Mouse (Mus musculus) retina, adult 2 months (tissue): Measurements from ENCODE around the gene Ryr1.

Experiments
- DNase-seq: peaks from one replicate; pipeline ENCODE4 v3.0.0-alpha.2; 2012; ENCODE audit warnings: low read depth, low spot score

Gene Ryr1

GRCm38 (mm10) chr7:28961927-28962670, 162.9 kb downstream of the Ryr1 start, which contains the start of gene Actn4:
Gene Actn4 (minus strand): TSS chr7:28962340.
- DNase-seq = peak; percentile 95

GRCm38 (mm10) chr7:28961584-28961926, 163.4 kb downstream of the Ryr1 start:
- DNase-seq = no peak

DNA sequence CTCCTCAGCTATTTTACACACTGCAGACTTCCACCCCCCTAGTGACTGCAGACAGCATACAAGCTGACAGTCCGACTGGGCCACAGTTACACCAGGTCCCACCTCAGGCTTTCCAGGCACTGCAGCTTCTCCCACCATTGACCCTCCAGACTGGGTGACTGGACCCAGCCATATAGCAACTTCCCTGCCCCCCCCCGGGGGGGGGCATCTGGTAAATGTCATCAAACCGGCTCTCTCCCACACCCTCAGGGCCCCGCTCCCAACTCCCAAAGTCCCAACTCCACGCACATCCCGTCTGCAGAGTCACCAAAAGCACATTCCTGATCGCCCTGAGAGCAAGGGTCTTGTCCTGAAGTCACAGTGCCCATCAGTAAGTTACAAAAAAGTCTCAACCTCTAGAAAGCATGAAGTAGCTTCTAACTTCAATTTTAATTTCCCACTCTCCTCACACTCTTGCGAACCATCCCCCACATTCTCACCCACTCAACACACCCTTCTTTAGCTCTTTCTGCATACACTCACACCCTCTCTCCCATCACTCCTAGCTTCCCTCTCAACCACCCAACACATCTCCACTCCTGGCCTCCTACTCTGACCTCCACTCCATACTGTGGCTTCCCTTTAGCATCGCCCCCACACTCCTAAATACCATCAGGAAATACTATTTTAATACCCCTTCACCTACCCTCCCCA, 164.5 kb downstream of the Ryr1 start:
- DNase-seq = no peak

GRCm38 (mm10) chr7:28959505-28960045, 165.4 kb downstream of the Ryr1 start:
- no peak for DNase-seq

DNA sequence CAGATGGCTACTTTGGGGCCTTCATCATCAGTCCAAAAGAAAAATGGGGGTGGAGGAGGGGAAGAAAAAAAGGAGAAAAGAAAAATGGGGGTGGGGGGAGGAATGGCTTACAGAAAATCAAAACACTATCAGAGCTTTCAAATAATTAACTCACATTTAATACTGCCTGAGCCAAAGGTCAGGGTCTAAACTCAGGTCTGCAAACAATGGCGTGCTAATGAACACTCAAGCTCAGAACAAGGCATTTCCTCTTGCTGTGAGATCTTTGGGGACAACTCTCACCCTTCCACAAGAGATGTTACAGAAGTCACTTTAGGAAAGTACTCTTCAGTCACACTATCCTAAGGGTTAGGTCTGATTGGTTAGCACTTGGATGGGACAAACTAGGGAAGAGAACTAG, 166.2 kb downstream of the Ryr1 start:
- DNase-seq = no peak

DNA sequence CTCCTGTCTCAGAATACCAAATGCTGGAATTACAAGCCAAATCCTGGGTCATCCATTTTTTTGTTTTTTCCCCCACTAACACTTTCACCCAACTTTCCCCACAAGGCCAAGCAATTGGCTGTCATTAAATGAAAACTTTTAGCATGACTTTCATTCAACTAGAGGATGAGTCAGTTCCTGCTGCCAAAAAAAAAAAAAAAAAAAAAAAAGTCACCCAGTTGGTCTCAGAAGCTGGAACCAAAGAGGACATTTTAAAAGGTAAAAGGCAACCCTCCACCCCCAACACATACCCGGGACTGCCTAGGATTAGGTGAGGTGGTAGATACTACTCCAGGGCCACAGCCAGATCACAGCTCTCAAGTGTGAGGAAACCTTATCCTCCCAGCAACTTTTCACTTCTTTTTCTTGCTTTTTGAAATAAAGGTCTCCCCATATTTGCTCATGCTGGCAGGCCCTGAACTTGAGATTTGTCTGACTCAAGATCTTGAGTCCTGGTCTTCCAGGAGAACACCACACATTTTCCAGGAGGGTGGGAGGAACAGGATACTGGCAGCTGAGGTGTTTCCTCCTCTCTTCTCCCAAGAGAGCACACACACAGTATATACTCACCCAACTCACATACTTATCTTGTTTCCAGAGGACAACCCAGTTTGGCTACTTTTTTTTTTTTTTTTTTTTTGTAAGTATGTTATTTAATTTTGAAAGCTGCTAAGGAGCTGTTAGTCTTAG, 166.8 kb downstream of the Ryr1 start:
- DNase-seq = no peak

- no peak for DNase-seq
Measured at GRCm38 (mm10) chr7:28957286-28957685, 167.7 kb downstream of the Ryr1 start.

DNA sequence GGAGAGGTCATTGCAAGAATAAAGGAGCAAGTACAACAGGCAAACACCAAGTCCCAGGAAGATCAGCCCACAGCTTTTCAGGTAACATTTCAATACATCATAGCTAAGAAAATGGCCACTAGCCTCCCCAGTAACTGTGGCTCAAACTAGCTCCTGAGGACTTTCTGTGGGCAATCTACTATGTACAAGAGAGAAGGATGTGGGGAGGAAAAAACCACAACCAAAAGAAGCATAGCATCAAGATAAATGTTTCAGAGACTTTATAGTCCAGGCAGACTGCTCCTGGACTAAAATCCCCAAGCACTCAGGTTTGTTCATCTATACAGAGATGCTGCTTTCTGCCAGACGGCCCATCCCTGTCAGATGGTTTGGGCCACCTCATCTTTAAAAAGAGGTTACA, 168.7 kb downstream of the Ryr1 start:
- no peak for DNase-seq

DNA sequence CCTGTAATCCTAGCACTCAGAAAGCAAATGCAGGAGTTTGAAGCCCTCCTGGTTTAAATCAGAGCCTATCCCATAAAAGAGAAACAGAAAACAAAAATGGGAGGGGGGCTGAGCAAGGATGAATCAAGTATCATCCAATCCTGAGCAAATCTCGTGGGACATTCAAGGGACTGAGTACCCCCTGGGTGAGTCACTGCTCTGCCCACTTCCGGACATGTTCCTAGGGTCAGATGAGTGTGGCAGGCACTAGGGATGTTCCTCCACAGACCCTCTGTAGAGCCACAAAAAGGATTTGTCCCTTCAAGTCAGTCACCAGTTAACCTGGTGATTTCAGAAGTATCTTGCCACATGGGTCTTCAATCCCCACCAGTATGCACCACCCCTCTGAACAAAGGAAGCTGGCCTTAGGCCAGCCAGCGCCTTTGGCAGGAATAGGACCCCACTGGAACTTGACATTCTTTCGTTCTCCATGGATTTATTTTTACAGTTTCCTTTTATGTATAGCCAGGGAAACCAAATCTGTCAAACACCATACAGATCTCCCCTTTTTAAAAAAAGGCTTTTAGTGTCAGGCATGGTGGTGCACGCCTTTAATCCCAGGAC, 169.6 kb downstream of the Ryr1 start:
- DNase-seq = no peak

DNA sequence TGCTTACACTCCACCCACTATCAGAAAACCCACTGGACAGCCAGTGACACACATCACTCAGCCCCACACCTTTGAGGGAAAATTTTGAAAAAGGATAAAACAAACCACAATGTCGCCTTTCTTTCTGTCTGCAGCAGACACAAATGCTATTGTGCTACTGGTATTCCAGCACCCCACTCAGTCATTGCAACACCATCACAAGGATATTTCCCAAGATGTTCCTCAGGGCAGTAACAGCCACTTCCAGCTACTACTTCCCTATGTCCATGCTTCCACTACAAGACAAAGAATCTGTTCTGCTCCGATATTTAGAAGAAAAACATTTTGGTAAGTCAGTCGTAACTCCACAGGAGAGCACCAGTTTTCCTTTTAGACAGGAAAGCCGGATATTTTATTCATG, 170.2 kb downstream of the Ryr1 start:
- no peak for DNase-seq

DNA sequence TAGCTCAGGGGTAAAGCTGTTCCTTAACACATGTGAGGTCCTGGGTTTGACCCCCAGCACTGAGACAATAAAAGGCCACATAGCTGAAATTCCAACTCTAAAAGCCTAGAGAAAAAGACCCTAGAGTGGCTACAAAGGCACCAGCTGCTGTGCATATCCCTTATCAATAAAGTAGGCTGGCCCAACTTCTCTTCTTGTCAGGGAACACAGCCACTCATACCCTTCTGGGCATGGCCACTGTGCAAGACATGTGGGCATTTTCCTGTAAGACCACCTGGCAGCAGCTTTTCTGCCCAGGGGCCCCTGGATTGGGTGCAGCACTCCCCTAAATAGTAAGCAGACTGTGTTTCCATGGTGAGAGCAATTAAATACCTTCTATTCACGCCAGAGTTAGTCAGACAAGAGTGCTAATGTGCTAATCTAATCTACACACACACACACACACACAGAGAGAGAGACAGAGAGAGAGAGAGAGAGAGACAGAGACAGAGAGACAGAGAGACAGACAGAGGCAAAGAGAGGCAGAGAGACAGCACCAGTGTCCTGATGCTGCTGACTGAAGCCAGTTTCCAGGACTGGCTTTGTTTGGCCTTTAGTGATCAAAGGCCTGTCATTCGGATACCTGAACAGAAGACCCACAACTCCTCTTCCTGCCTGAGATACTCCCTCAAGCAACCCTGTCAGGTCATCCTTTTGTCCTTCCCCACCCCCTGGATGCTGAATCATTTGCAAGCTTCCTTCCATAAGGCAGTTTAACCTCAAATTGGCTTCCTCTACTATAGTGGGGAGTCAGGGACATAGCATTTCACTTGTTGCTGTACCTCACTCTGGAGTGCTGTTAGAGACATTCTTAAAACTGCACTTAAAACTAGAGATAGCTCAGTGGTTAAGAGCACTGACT, 171.3 kb downstream of the Ryr1 start:
- DNase-seq = no peak
